Mouse (Mus musculus): ENCODE data around the gene Olfr902.

- no peak for TF ChIP-seq POLR2A (IDR thresholded peaks at IDR 0.05; ENCODE audit: extremely low read depth, insufficient read depth, low read length)
- TF ChIP-seq CTCF (IDR thresholded peaks at IDR 0.05; ENCODE audit: extremely low read depth, insufficient read depth, low read length): no peak
Measured at GRCm38 (mm10) chr9:38427026-38427425, 20.4 kb upstream of the Olfr902 start.
